Mouse (Mus musculus): Measurements from ENCODE around the gene Aldh3b3. TPM values are rescaled to one million over a fixed set of nuclear protein-coding genes. Genes with fewer than 3 reads are reported as not detected.
A peak's percentile ranks its signal among the peaks of the same experiment; 100 is the strongest.

Gene Aldh3b3
- total RNA-seq, 2 experiments from 2014 or later = 0.23 TPM; not detected in 1

DNA sequence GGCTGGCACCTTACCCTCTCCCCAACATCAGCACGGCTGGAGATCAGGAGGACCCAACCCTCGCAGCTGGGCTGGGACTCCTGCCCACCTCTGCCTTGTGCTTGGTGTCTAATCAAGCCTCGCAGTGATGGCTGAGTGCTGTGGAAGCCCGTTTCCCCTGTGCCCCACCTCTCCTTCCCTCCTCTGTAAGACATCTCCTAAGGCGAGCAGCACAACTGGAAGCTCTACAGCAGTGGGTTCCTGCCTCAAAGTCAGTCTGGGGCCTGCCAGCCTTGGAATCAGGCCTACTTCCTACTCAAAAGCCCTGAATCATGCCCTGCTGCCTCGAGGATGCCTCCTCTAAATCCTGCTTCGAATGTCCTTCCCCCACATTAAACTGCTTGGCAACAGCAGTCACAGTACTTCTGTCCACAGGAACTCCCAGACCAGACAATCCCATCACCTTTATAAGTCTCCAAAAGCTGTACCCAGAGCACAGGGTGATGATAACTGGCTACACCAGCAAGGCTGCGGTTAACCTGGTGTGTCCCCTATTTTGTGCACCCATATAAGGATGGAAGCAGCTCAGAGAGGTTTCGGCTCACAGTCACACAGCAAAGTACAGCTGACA is 40.8 kb downstream of the Aldh3b3 start:
- DNase-seq (ENCODE audit: low spot score in 2 of 2) = no peak

GRCm38 (mm10) chr19:4000119-4000900 is 41.9 kb downstream of the Aldh3b3 start, which contains the start of the genes Nudt8 and Gm49405:
TSS of gene Nudt8 (plus strand) at chr19:4000580.
TSS of gene Gm49405 (plus strand) at chr19:4000626.
- DNase-seq (ENCODE audit: low spot score in 2 of 2) = peak; percentile 93 to 94

GRCm38 (mm10) chr19:4000949-4001525 is 42.6 kb downstream of the Aldh3b3 start:
- no peak for DNase-seq (ENCODE audit: low spot score in 2 of 2)

DNA sequence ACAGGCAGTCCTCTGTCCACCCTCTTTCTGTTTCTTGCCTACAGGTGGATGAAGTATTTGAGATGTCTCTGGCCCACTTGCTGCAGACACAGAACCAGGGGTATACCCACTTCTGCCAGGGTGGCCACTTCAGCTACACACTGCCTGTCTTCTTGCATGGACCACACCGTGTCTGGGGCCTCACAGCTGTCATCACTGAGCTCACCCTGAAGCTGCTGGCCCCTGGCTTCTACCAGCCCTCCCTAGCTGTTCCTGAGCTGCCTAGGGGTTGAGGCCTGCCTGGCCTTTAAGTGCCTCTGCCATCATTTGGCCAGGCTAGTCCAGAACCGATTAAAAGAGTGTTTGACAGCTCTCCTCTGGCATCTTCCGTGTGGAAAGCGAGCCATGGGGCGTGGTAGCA is 43.3 kb downstream of the Aldh3b3 start:
- DNase-seq (ENCODE audit: low spot score in 2 of 2) = no peak

- no peak for DNase-seq (ENCODE audit: low spot score in 2 of 2)
These were observed 44.7 kb downstream of the Aldh3b3 start, which contains the start of gene Doc2g for GRCm38 (mm10) chr19:4003112-4003511. TSS of gene Doc2g (plus strand) at chr19:4003313.

DNA sequence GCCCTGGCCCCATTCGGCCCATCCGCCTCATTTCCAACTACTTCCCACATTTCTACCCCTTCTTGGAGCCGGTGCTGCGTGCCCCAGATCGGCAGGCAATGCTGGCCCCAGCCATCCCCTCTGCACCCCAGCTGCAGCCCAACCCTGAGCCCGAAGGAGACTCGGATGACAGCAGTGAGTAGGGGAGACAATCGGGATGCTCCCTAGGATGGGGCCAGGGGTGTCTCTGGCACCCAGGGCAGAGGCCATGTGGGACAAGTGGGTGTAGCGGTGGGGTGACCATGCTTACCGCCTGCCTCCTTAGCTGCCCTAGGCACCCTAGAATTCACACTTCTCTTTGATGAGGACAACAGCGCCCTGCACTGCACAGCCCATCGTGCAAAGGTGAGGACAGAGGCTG is 45.2 kb downstream of the Aldh3b3 start:
- no peak for DNase-seq (ENCODE audit: low spot score in 2 of 2)

- no peak for DNase-seq (ENCODE audit: low spot score in 2 of 2)
These were observed 45.9 kb downstream of the Aldh3b3 start for GRCm38 (mm10) chr19:4004331-4004730.

GRCm38 (mm10) chr19:4005091-4005490 is 46.6 kb downstream of the Aldh3b3 start:
- no peak for DNase-seq (ENCODE audit: low spot score in 2 of 2)

DNA sequence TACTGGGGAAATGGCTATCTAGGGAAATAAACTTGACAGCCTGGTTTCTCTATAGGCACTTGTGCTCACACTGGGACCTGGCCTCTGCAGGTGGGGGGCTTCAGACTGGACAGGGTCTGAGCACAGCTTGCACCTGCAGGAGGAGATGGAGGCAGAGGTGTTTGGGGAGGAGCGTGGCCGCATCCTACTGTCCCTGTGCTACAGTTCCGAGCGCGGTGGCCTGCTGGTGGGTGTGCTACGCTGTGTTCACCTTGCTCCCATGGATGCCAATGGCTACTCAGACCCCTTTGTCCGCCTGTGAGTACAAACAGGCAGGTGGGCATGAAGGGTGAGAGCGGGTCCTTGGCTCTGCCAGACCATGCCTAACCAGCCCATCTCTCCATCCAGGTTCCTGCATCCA is 47.5 kb downstream of the Aldh3b3 start:
- no peak for DNase-seq (ENCODE audit: low spot score in 2 of 2)

DNA sequence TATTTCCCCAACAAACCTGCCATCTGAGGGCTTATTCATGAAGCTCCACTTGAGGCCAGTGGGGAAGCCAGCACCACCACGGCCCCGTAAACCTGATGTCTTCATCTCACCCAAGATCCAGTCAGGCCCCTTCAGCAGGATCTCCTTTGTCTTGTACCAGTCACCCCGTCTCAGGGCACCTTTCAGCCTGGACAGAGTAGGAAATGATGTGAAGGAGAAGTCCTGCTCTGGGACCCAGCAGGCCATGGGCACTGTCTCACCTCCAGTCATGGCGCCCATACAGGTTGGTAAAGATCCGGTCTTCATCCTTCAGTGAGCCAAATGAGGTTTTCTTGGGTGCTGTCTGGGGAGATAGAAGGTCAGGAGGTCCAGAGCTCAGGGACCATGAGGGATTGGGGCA is 52.6 kb downstream of the Aldh3b3 start:
- DNase-seq (ENCODE audit: low spot score in 2 of 2) = no peak

DNA sequence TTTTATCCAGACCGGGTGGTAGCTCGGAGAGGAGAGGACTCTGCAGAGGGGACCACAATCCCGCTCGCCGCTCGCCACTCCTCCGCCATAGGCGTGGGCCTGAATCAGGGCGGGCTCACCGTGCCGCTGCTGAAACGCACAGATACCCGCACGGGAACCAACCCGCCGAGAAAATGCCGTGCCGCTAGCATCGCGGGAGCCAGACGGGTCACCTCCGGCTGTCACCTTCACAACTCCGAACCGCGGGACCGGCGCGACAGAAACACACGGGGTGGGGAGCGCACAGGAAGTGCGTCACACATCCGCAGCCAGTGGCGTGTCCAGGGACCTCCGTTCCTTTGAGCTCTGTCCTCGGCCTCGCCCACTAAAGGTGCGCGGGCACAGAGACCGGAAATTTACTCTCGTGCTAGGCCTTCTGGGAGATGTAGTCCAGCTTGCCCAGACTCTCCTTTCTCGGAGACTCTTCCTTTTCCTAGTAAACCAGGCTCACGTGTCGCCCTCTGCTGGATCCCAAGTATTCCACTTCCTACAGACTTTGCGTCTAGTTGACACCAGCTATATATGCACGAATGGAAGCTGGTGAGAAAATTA is 54.1 kb downstream of the Aldh3b3 start, which contains the start of gene Ndufv1:
Ndufv1 (minus strand) TSS at position 375 of the 591 bp plus-strand sequence.
- DNase-seq (ENCODE audit: low spot score in 2 of 2) = peak; percentile 96 to 99

- no peak for DNase-seq (ENCODE audit: low spot score in 2 of 2)
These were observed 54.6 kb downstream of the Aldh3b3 start for GRCm38 (mm10) chr19:4013066-4013465.

DNA sequence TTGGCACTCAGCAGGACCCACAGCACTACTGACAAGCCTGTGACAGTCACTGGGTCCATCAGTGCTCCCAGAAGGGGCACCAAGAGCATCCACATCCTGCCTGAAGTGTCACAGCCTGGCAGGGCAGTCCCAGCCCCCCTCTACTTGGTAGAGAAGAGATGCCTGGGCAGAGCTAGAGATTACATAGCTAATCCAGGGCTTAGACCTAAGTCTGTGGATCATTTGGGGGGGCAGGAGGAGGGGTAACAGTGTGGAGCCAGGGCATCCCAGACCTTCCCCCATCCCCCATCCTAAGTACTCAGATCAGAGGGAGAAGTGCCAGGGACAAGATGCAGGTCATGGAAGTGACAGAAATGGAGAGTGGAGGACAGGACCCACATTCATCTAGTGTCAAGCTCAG is 56.4 kb downstream of the Aldh3b3 start:
- DNase-seq (ENCODE audit: low spot score in 2 of 2) = no peak

DNA sequence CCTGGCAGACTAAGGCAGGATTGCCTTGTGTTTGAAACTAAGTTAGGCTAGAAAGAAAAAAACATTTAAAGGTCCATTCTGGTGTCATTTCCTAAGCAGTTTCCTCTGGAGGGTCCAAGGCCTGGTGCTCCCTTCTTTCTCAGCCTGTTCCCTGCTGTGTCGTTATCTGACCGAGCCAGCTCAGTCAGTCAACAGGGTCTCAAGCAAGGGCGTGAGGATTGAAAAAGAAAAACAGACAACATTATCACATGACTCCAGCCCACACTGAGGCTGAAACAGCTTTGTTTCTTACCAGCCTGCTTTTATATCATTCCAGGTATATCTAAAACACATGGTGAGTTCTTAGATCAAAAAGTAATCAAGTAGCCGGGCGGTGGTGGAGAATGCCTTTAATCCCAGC is 57.2 kb downstream of the Aldh3b3 start:
- no peak for DNase-seq (ENCODE audit: low spot score in 2 of 2)

GRCm38 (mm10) chr19:4017921-4018587 is 59.6 kb downstream of the Aldh3b3 start:
- DNase-seq (ENCODE audit: low spot score in 2 of 2) = no peak

GRCm38 (mm10) chr19:4018743-4019583 is 60.5 kb downstream of the Aldh3b3 start:
- peak; percentile 69 to 82 for DNase-seq (ENCODE audit: low spot score in 2 of 2)

Measured in left cerebral cortex, adult 18-20 months (tissue).